Mouse (Mus musculus): Measurements from ENCODE around the gene Abtb2. TPM values are rescaled to one million over a fixed set of nuclear protein-coding genes. Genes with fewer than 3 reads are reported as not detected.

Gene Abtb2
- total and polyA plus RNA-seq, 2 experiments from 2014 or later, result 12.3 to 45.9 TPM

DNA sequence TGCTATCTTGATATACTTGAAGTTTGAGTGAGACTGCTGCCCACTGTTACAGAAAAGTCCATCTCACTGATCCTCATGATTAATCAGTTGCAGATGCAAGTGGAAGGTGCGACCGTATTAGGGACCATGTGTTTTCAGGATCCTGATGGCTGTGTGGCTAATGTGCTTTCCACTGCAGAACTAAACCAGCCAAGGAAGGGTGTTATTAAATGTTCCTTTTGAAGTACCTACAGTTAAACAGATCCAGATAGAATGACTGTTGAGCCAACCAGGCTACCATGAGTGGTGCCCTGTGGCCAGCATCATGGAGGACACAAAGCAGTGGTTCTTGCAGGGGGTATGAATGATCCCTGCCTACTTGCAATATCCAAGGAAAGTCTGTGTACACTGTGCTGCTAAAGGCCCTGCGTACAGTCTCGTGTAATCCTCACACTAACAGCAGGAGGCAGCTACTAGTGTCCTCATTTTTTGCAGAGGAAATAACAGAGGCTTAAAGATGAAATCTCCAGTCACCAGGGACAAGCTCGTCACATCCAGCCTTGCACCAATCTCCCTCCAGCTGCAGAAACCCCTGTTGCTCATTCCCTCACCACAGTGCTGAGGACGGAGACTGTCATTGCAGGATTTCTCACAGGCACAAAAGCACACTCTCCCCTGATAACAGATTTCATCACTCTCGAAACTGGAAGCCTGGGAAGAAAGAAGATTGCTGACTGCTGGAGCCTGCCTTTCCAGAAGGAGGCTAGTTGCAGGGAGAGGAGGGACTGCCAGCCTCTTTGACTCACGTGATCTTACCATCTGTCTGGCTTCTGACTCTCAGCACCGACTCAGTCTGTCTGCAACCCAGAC, 25.9 kb downstream of the Abtb2 start:
- peak; percentile 73 for ATAC-seq (ENCODE audit: insufficient read depth, low read depth)
- Histone ChIP-seq H3K27me3 (ENCODE audit: control insufficient read depth, insufficient read depth, low read length) (no peaks in the 10 kb centered on the region), H3K9ac (replicated peaks; ENCODE audit: low read depth, low read length) (no peak overlapping the region), H3K27ac (ENCODE audit: low read depth) (peak overlapping the region; percentile 57), H3K4me3 (ENCODE audit: low read depth, low read length) (no peak overlapping the region), H3K4me1 (ENCODE audit: control insufficient read depth, insufficient read depth) (peaks cover 83% of the 10 kb centered on the region), H3K4me2 (ENCODE audit: low read depth, low read length) (0 out of 2 replicates have a peak overlapping the region, but pooled peaks have one; percentile 6), H3K9me3 (replicated peaks; ENCODE audit: control insufficient read depth, low read length) (no peaks in the 10 kb centered on the region), H3K36me3 (replicated peaks; ENCODE audit: control insufficient read depth, insufficient read depth, low read length) (no peaks in the 10 kb centered on the region; the same call in 1 of the 2 replicates)
- TF ChIP-seq CTCF (IDR thresholded peaks at IDR 0.05; ENCODE audit: low read depth), result no peak
- no peak; the same call in 1 of the 2 replicates for TF ChIP-seq EP300 (IDR thresholded peaks at IDR 0.05; ENCODE audit: low read depth)
- WGBS, result 25% methylated on average over 9 of the region's 9 CpGs
- DNase-seq (ENCODE audit: low spot score), result peak; percentile 74

DNA sequence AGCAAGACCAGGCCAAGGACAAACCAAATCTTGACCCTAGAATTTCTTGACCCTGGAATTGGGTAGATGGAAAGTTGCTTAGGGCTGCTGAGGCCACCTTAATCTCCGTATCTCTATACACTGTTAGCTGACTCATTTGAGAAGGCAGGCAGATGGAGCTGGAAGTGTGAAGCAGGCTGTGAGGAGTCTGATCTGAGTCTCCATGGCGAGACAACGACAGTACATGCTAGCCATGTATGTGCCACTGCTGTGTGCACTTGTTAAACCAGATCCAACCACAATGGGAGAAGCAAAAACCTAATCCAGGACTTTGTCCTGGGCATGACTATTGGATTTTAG, 26.4 kb downstream of the Abtb2 start:
- Histone ChIP-seq H3K4me2 (ENCODE audit: low read depth, low read length) (0 out of 2 replicates have a peak overlapping the region, but pooled peaks have one; percentile 6), H3K36me3 (replicated peaks; ENCODE audit: control insufficient read depth, insufficient read depth, low read length) (no peaks in the 10 kb centered on the region; the same call in 1 of the 2 replicates), H3K27me3 (ENCODE audit: control insufficient read depth, insufficient read depth, low read length) (no peaks in the 10 kb centered on the region), H3K9me3 (replicated peaks; ENCODE audit: control insufficient read depth, low read length) (no peaks in the 10 kb centered on the region), H3K27ac (ENCODE audit: low read depth) (peak overlapping the region; percentile 57), H3K4me1 (ENCODE audit: control insufficient read depth, insufficient read depth) (peaks cover 84% of the 10 kb centered on the region), H3K9ac (replicated peaks; ENCODE audit: low read depth, low read length) (no peak overlapping the region), H3K4me3 (ENCODE audit: low read depth, low read length) (no peak overlapping the region)
- DNase-seq (ENCODE audit: low spot score) (no peak), ATAC-seq (ENCODE audit: insufficient read depth, low read depth) (no peak)
- 27% methylated on average over 3 of the region's 3 CpGs for WGBS
- TF ChIP-seq EP300 (IDR thresholded peaks at IDR 0.05; ENCODE audit: low read depth) (no peak), CTCF (IDR thresholded peaks at IDR 0.05; ENCODE audit: low read depth) (no peak)

DNA sequence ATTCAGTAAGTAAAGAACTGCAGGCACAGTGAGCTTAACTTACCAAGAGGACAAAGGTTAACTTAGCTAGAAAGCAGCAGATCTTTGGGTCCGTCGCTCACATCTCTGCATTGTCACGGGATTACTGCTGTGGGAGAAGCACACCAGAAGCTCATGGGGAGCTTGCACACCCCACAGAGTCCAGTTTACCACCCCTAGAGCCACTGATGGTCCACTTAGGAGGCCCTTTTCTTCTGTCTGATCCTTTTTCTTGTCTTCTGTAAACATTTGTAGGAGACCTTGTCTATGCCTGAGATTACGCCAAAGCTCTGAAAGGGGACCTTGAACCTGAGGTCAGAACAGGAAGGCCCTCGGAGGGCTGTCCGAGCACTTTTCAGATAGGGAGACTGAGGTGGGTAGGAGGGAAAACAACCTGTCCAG, 28.5 kb downstream of the Abtb2 start:
- no peak overlapping the region for H3K4me2 ChIP-seq (ENCODE audit: low read depth, low read length)
- TF ChIP-seq CTCF (IDR thresholded peaks at IDR 0.05; ENCODE audit: low read depth) (no peak), EP300 (IDR thresholded peaks at IDR 0.05; ENCODE audit: low read depth) (no peak)

DNA sequence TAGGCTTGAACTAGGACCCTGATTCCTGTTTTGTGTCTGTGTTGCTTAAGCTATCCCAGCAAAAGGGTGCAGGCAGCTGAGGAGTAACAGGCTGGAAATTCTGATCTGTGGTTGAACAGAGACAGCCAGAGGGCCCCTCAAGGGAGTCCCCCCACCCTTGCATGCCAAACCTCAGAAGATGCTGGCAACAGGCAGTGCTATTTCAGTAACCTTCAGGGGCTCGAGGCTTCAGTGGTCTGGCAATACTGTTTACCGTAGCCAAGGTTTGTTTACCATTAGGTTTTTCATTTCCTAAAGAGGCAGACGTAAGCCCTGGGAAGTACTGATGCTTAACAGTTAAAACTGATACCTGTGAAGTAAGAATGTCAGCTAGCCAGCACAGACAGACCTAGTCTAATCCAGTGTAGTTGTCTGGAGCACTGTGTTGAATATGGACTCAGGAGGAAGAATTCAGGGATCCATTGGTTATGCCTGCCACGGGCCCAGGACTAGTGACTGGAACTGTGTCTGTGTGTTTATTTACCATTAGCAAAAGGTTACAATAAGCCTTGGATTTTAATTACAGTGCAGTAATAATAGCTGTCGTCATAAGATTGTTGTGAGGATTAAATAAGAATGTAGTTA, 29.0 kb downstream of the Abtb2 start:
- Histone ChIP-seq H3K27ac (ENCODE audit: low read depth) (no peak overlapping the region), H3K36me3 (replicated peaks; ENCODE audit: control insufficient read depth, insufficient read depth, low read length) (no peaks in the 10 kb centered on the region; the same call in 1 of the 2 replicates), H3K4me1 (ENCODE audit: control insufficient read depth, insufficient read depth) (peaks cover 82% of the 10 kb centered on the region), H3K9me3 (replicated peaks; ENCODE audit: control insufficient read depth, low read length) (no peaks in the 10 kb centered on the region), H3K4me3 (ENCODE audit: low read depth, low read length) (no peak overlapping the region), H3K4me2 (ENCODE audit: low read depth, low read length) (no peak overlapping the region), H3K9ac (replicated peaks; ENCODE audit: low read depth, low read length) (no peak overlapping the region), H3K27me3 (ENCODE audit: control insufficient read depth, insufficient read depth, low read length) (no peaks in the 10 kb centered on the region)
- TF ChIP-seq EP300 (IDR thresholded peaks at IDR 0.05; ENCODE audit: low read depth), result no peak
- TF ChIP-seq CTCF (IDR thresholded peaks at IDR 0.05; ENCODE audit: low read depth), result no peak
- ATAC-seq (ENCODE audit: insufficient read depth, low read depth) (no peak), DNase-seq (ENCODE audit: low spot score) (no peak)
- 56% methylated on average over 5 of the region's 5 CpGs for WGBS

More for the DNA sequence above, 28.5 kb downstream of the Abtb2 start:
- peaks cover 82% of the 10 kb centered on the region for H3K4me1 ChIP-seq (ENCODE audit: control insufficient read depth, insufficient read depth)
- ATAC-seq (ENCODE audit: insufficient read depth, low read depth) (no peak), DNase-seq (ENCODE audit: low spot score) (no peak)
- no peak overlapping the region for H3K27ac ChIP-seq (ENCODE audit: low read depth)
- WGBS, result 58% methylated on average over 6 of the region's 6 CpGs
- H3K36me3 ChIP-seq (replicated peaks; ENCODE audit: control insufficient read depth, insufficient read depth, low read length), result no peaks in the 10 kb centered on the region; the same call in 1 of the 2 replicates
- no peaks in the 10 kb centered on the region for H3K27me3 ChIP-seq (ENCODE audit: control insufficient read depth, insufficient read depth, low read length)
- no peaks in the 10 kb centered on the region for H3K9me3 ChIP-seq (replicated peaks; ENCODE audit: control insufficient read depth, low read length)
- no peak overlapping the region for H3K9ac ChIP-seq (replicated peaks; ENCODE audit: low read depth, low read length)
- no peak overlapping the region for H3K4me3 ChIP-seq (ENCODE audit: low read depth, low read length)

DNA sequence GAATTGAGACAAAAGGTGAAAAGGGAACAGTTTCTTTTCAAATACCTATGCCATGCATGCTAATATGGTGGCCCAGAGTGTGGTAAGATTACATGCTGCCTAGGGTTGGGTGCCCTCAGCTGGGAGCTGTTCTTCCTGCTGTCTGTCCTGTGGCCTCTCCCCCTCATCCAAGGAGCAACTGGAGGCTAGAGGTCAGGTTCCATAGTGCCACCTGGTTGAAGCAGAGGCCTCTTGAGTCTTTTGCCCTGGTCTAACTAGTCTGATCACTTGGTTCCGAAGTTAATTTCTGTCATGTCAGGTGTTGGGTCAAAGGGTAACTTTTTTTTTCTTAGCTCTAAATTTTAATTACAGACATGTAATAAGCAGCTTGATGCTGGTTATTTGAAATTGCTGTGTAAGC, 33.2 kb downstream of the Abtb2 start:
- Histone ChIP-seq H3K9ac (replicated peaks; ENCODE audit: low read depth, low read length) (no peak overlapping the region), H3K27me3 (ENCODE audit: control insufficient read depth, insufficient read depth, low read length) (no peaks in the 10 kb centered on the region), H3K36me3 (replicated peaks; ENCODE audit: control insufficient read depth, insufficient read depth, low read length) (no peaks in the 10 kb centered on the region; the same call in 1 of the 2 replicates), H3K27ac (ENCODE audit: low read depth) (no peak overlapping the region), H3K9me3 (replicated peaks; ENCODE audit: control insufficient read depth, low read length) (no peaks in the 10 kb centered on the region), H3K4me3 (ENCODE audit: low read depth, low read length) (no peak overlapping the region), H3K4me1 (ENCODE audit: control insufficient read depth, insufficient read depth) (peaks cover 86% of the 10 kb centered on the region), H3K4me2 (ENCODE audit: low read depth, low read length) (no peak overlapping the region)
- ATAC-seq (ENCODE audit: insufficient read depth, low read depth) (no peak), DNase-seq (ENCODE audit: low spot score) (no peak)
- WGBS, result 84% methylated on average over 1 of the region's 1 CpGs
- TF ChIP-seq CTCF (IDR thresholded peaks at IDR 0.05; ENCODE audit: low read depth) (no peak), EP300 (IDR thresholded peaks at IDR 0.05; ENCODE audit: low read depth) (no peak)
